Mouse (Mus musculus): ENCODE measurements at regions not wholly inside any gene's neighbourhood (a gene's known extent, or its start where the extent isn't known, plus 50 kb on each side); places are given as distances from the start of the nearest gene placed in this dataset.

DNA sequence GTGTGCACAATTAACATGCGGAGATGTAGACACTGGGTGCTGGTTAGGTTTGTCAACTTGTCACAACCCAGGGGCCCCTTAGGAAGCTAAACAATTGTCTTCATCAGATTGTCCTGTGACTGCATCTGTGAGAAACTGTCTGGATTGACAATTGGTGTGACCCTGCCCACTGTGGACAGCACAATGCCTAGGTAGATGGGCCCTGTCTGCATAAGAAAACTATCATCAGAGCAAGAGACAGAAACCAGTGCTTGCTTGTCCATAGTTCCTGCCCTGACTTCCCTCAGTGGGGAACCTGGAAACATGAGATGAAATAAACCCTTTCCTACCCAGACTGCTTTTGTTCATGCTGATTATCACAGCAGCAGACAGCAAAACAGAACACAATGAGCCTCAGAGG, 63.5 kb upstream of the Tyw5 start:
- DNase-seq (ENCODE audit: low spot score in 2 of 2), result peak in 1 of 2 experiments; percentile 4

DNA sequence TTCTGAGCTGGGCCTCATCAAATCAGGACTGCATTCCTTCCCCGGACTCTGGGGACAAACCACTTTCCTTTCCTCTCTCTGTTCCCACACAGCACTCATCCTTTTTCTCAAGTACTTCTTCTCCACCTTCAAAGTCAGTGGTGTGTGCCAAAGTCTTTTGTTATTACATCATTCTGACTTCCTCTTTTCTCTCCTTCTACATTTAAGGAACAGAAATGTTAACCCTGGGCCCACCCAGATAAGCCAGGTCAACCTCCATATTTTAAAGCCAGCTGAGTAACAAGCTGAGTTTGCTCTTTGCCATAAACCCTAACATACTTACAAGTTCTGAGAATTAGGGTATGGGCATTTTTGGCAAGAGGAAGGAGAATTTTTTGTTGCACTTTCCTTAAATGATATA, 65.3 kb upstream of the Tyw5 start:
- peak in 1 of 2 experiments; percentile 4 for DNase-seq (ENCODE audit: low spot score in 2 of 2)

DNA sequence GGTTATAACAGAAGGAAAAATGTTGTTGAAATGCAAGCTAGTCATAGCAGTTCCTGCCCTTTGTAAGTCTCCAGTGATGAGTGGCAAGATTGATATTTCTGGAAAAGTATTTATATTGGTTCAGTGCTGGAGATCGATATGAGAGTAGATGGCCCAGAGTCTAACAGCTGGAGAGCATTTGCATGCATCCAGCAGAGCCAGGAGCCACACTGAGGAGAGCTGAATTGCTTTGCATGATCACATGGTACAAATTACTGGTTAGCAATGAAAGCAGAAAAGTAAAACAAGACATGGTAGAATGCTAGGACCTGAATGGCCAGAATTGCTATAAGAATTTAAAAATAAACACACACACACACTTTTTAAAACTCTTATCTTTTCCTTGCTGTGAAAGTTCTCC, 70.8 kb upstream of the Tyw5 start:
- no peak for DNase-seq (ENCODE audit: low spot score in 2 of 2)

DNA sequence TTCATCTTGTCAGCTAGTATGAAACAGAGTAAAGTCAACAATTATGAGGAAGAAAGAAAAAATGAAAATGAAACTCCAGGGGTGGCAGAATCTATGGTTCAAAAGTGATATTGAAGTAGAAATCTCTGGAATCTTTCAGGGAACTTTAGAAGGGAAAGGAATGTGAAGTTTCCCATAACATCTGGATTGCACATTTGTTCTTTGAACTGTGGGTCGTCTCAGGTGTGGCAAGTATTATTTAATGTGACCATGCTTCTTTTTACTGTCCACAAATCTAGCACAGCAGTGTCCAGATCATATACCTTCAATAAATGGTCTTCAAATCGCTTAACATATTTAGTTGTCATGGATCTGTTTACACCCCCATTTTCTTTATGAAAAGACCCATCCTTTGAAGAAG, 71.2 kb upstream of the Tyw5 start:
- no peak for DNase-seq (ENCODE audit: low spot score in 2 of 2)

DNA sequence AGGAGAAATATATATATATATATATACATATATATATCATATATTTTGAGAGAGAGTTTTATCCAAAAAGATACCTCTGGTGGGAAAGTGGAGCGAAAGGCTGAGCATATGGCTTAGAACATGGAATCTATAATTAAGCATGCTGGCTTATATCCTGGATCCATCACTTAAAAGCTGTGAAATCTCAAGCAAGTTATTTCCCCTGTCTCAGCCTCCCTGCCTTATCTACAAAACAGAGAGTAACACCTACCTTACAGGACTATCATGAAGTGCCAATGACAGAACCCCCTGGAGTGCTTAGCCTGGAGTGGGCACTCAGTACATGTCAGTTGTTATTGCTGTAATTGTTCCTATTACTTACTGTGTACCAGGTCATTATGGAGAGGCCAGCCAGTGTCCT, 71.9 kb upstream of the Tyw5 start:
- no peak for DNase-seq (ENCODE audit: low spot score in 2 of 2)

DNA sequence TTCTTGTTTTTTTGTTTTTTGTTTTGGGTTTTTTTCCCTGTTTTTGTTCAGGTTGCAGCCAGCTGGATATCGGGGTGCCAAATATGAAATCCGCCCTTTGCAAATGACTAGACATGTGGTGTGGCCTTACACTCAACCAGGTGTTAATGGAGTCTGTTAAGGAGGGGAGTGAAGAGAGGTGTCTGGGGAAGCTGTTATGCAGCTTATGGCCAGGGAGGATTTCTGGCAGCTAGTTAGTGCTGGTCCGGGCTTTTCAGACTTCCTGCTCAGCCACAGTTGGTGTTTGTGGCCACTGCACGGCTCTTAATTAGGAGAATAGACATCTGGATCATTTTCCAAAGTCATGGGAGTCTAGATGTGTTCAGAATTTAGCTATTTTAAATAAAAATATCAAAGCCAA, 72.7 kb upstream of the Tyw5 start:
- DNase-seq (ENCODE audit: low spot score in 2 of 2), result no peak

DNA sequence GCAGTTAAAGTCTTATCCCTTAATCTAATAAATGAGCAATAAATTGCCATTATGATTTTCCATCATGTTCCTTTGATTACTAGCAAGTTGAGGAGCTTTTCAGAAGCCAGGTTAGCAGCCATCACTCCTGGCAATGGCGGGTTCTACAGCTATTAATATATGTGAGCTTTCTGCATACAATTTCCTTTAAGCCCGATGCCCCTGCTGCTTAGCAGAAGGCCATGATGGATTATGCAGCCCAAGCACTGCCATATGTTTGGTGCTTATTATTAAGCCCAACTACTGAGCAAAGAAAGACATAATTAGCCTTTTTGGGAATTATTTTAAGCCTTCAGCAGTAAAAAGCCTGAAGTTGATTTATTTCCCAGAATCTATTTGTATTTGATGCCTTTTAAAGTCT, 82.3 kb upstream of the Tyw5 start:
- DNase-seq (ENCODE audit: low spot score in 2 of 2), result peak in 1 of 2 experiments; percentile 29

DNA sequence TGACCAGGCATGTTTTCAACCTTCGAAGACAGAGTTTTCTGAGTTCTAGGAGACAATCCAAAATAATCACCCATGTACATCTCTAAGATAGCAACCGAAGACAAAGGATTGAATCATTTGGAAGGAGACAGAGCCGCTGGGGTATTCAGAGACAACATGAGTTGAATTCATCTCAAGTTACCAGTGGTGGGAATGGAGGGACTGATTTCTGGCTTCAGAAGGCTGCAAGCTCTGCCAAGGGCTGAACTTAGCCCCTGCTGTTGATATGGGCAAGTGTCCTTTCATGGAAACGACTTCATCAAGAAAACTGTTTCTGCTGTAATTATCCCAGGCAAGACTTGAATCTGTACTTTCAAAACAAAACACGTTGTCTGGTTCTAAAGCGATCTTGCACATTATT, 82.7 kb upstream of the Tyw5 start:
- peak in 1 of 2 experiments; percentile 32 for DNase-seq (ENCODE audit: low spot score in 2 of 2)

DNA sequence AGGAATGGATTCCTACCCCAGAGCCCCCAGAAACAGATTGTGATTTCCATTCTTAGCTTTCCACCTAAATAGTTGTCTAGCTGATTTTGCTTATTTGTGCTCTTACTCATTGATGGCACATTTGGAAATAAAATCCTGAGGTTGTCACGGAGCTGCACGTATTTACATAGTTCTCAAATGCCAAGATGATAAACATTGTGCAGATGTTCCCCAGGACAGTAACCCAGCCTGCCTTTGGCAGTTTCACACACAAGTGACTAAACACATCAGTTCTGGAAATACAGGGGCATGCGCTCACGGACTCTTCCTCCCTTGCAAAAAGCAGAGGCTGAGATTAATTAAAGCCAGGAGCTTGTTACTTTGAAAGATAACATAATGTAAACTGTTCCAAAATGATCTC, 83.1 kb upstream of the Tyw5 start:
- DNase-seq (ENCODE audit: low spot score in 2 of 2), result no peak

DNA sequence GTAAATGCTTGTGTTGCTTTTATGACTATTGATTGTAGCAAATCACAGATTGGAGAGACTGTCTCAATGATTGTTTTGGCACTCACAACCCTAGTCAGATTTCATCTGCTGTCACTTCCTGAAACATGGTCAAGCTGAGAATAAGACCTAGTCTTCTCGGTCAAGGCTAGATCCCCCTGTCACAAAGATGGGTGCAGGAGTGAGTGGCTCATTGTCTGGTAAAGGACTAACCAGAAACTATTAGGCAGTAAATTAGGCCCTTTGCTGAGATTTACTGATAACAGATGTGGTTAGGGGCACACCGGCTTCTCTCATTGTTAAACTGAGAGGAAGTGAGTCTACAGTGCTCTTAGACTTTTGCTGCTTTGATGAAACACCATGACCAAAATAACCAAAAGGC, 85.8 kb upstream of the Tyw5 start:
- no peak for DNase-seq (ENCODE audit: low spot score in 2 of 2)

DNA sequence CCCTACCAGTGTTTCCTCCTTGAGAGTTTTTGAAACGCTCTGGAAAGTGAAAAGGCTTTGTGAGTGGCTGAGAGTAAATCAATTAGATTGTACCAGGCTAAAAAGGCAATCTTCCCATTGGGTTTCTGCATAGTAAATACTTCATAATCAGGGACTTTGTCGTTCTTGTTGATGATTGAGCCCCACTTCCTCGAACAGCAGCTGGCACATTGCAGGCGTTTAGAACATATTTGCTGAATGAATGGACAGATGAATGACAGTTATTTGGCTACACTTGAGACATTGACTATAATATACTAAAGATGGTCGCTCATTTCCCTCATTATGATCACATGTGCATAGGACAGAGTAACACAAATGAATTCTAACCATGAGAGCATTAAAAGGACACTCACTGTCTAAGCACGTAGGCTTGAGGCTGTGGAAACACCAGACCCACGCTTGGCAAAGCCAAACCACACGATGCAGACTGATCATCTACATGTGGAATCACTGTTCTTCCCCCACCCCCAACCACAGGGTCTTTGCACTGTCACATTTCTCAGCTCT, 90.7 kb upstream of the Tyw5 start:
- no peak for DNase-seq (ENCODE audit: low spot score in 2 of 2)

DNA sequence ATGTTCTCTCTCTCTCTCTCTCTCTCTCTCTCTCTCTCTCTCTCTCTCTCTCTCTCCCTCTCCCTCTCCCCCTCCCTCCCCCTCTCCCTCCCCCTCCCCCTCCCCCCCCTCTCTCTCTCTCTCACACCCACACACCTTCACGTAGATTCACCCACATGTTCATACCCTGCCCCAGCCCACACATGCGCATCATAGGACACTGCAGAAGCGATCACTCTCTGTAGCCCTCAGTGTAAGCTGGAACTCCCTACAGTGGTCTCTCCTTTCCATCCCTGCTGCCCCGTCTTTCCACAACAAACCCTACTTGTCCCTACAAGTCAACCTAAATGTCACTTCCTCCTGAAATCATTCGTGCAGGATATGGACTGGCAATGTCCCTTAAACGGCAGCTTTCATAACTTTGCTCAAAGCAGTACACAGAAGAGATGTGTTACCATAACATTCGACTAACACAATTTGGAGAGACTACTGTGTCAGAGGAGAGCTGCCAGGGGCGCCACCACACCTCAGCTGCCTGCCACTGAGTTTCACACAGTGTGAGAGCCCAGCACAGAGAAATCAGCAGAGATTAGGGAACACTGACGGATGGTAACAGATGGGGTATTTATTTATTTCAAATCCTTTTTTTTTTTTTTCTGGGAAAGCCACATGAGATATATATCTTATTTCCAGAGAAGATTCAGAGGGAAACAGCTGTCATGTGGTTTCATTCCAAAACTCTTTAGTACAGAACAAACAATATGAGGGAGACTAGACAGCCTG, 103.6 kb upstream of the Tyw5 start:
- DNase-seq (ENCODE audit: low spot score in 2 of 2), result peak in 1 of 2 experiments; percentile 54

DNA sequence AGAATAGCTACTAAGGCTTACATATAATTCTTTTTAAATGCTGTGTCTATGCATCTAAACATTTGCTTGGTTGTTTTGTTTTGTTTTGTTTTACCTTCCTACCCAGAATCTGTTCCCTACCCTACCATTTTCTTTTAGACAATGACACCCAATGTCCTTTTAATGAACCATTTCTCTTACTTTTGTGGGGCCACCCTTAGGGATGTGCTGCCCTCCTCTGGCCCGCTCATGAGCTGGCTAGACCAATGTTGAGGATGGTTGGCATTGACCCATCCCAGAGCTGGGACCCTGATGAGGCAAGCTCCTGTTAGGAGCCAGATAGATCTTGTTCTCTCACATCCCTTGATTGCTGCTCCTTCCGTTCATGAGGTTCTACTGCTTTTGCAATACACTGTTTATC, 105.0 kb upstream of the Tyw5 start:
- DNase-seq (ENCODE audit: low spot score in 2 of 2), result no peak

DNA sequence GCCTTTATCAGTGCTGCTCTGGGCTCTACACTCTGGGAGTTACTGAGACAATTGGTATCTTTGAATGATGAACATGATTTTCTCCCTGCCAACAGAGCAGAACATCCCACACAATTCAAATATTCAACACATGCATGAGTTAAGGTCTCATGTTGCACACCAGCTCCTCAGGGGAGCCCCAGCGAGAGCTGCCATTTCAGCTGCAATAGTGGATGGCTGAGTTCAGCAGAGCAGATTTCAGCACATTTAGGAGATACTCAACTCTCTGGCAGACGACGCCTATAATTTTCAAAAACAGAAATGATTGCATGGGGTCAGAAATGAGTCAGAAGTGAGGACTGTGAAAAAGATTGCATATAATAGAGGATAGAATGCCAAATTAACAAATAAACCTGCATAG, 105.6 kb upstream of the Tyw5 start:
- DNase-seq (ENCODE audit: low spot score in 2 of 2), result no peak

DNA sequence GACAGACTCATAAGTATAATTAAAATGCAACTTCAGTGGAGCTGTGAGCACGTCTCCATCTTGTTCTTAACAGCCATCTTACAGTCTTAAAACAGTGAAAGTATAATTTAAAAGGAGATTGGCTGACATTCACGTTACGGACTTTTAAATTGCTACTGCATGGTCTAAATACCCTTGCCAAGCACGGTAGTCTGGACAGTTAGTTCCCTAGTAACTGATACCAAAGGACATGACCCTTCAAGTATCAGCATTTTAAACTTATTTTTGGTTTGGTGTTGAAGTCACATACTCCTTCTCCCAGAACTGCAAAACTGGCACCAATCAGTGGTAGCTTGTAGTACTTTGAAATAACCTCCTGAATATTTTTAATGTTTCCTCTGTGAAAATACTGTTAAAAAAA, 119.1 kb upstream of the Tyw5 start:
- peak in 1 of 2 experiments; percentile 6 for DNase-seq (ENCODE audit: low spot score in 2 of 2)

DNA sequence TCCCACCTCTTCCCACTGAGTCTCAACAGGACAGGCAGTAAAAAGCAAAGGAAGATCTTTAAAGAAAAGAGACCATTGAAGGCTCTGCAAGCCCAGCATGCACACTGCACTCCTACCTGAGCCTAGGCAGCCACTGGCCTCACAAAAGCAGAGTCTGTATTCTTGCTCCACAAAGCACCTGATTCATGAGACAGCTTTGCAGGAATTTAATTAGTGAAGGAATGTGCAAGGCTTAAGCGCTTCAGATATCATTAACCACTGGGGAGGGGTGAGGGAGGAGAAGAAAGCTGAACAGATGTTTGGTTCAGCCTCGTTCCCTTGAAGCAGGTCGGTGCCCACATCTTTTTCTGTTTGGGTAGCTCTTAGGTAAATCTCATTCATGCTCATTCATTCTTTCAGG, 121.8 kb upstream of the Tyw5 start:
- DNase-seq (ENCODE audit: low spot score in 2 of 2), result no peak

DNA sequence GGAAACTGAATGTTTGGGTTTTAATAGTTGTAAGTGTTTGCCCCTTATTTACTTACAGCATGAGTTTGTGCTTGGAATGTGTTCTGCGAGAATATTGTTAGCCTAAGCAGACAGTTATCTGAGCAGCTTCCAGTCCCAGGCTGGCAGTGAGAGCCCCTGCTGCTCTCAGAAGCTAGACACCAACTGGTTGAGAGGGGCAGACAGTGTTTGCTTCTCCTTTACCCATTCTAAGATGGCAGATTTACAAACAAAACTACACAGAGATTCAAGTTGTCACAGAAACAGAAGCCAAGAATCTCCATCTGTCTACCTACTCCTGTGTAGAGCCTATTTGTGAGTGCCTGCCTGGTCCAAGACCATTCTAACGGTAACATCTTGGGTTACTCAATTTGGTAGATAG, 122.4 kb upstream of the Tyw5 start:
- DNase-seq (ENCODE audit: low spot score in 2 of 2), result peak in 1 of 2 experiments; percentile 35

DNA sequence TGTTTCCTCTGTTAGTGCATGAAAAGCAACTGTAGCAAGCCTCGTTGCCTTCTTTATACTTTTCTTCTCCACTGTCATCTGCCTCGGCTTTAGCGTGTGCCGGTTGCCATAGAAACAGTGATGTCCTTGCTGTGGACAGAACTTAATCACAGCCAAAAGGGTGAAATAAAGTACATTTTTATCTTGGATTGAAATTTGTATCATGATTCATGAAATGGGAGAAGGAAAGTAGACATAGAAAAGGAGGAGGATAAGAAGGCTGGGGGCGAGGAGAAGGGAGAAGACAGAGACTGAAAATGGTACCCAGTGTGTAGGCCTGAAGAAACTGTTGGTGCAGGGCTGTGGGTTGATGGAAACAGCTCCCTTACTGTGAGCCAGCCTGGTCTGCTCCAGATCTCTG, 130.5 kb upstream of the Tyw5 start:
- DNase-seq (ENCODE audit: low spot score in 2 of 2), result peak in 1 of 2 experiments; percentile 47

DNA sequence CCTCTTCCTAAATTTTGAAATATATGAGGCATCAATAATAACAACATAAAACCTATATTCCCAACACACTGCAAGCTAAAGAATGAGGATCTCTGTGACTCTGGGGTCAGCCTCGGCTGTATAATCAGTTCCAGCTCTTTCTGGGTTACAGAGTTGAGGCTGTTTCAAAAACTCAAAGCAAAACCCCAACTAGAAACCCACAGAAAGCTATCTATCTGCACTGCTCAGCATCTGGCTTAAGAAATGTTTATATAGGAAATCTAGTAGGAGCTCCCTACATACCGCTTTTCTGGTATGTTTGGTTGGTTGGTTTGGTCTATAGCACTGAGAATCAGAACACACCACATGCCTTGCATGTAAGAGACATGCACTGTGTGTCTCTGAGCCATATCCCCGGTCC, 137.8 kb upstream of the Tyw5 start:
- DNase-seq (ENCODE audit: low spot score in 2 of 2), result no peak

DNA sequence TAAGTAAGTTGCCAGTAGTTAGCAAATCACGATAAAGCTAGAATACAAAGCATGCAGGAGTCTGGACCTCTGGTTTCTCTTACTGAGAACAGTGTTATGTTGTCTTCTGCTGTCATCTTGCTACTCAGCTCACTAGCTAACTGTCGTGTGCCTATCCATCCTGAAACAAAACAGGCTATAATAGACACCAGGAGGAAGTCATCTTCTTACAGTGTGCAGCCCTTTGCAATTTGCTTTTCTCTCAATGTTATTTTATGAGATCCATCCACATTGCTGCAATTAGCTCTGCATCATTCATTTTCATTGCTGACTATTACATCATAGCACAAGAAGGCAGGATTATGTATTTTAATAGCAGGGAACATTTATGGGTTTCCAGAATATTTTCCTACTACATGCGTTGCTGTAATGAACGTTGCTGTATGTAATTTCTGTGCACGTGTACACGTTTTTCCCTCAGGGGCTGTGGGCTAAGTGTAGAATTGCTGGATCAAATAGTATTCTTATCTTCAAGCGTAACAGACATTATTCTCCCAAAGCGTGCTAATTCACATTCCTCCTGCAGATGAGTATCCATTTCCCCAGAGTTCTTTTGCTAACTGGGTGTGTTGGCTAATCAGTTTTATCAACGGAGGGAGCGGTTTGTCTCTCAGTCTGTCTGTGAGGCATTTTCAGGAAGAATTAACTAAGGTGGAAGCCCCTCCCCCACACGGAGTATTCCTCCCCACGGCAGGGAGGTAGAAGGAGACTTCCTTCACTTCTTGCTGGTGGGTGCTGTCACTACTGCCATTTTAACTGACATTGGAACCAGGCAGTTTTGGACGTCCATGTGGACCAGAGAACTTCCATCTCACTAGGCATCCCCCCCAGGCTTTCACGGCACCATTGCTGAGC, 139.1 kb upstream of the Tyw5 start:
- no peak for DNase-seq (ENCODE audit: low spot score in 2 of 2)

DNA sequence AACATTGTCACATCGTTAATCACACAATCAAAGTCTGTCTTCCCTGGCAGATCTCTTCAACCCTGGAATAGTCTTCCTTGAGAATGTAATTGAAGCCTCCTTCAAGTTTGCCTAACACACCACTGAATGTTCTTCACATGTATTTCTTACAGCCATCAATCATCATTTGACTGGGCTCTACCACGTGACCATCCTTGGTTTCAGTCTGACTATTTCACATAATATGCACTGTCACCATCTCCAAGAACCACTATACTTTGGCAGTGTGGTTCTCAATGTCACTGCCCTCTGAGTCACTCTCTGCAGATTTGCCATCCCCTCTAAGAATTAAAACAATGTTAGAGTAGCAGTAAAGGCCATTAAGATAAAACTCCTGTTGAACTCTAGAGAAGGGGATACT, 154.6 kb upstream of the Tyw5 start:
- DNase-seq (ENCODE audit: low spot score in 2 of 2), result no peak

DNA sequence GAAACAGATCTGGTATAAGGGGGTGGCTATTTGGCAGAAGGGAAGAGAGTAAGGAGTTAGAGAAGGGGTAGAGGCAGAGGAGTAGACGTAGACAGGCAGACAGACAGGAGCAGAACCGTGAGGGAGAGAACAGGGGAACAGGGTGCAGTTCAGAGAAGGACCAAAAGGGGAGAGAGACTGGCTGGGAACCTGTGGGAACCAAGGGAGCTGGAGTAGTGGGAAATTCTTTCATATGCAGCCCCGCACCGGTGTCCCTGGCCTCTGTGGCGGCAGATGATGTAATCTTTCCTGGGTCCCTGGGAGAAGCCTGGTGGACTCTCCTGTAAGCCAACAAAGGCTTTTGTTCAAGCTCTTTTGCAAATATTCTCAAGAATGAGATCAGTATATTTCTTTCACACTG, 157.8 kb upstream of the Tyw5 start:
- no peak for DNase-seq (ENCODE audit: low spot score in 2 of 2)

DNA sequence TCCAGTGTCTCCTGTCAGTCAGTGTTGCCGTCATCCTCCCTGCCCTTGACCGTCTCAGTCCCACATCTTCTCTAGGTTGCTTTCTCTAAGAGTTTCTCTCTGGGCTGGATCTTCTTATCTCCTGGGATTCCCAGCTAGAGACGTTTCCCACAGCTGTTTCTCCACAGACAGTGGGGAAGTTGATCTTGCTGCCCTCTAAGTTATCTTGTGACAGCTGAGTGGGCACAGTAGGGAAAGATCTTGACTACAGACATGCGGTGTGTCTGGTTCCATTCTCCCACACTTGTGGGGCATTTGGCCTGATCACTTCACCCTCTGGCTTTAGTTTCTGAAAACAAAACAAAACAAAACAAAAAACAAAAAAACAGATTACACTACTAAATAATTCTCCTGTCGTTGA, 165.2 kb upstream of the Tyw5 start:
- DNase-seq (ENCODE audit: low spot score in 2 of 2), result no peak
